Mouse (Mus musculus) stomach, postnatal 0 days (tissue): ENCODE data around the gene 1500009C09Rik.

ENCODE experiments used
- CTCF ChIP-seq: IDR thresholded peaks from 2 replicates; pipeline ENCODE4 v1.5.1; 2016; ENCODE audit warnings: antibody characterized with exemption, low read depth, mild to moderate bottlenecking, moderate library complexity
- EP300 ChIP-seq: optimal IDR thresholded peaks from 2 replicates; pipeline ENCODE3; 2016; ENCODE audit warnings: antibody characterized with exemption

DNA sequence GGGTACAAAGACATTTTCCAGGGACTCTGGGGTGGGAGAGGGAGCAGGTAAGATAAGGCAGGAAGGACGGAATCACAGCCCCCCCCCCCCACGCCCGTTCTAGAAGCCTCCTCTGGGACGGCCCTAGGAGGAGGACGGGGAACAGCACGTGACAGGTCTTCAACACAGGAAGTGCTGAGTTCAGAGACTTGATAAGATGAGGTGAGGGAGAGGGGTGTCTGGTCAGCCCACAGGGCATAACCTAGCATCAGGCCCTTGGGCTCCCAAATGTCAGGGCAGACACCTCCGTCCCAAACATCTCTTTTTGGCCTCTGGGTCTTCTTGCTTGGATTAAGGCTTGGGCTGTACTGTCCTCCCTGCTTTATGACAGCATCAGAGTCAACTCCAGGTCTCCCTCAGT is 28.9 kb upstream of the 1500009C09Rik start:
- TF ChIP-seq EP300 (no peak), CTCF (no peak)
